Mouse (Mus musculus) cerebellum, adult 2 months (tissue): ENCODE measurements around the gene Bicra. TPM values are rescaled to one million over a fixed set of nuclear protein-coding genes. Genes with fewer than 3 reads are reported as not detected.

Experiments used
- DNase-seq, 2 experiments: peaks; one replicate each; pipeline ENCODE4 v3.0.0; 2021
- H3K27ac ChIP-seq: fragments of 200-500 bp; 2 replicates; pipeline ENCODE4 v1.5.1; 2012; ENCODE audit warnings: low read length, control low read depth, inconsistent platforms; ENCODE audit not compliant: insufficient read depth
- H3K27me3 ChIP-seq: fragments of 200-500 bp; 2 replicates; pipeline ENCODE4 v1.6.1; 2012; ENCODE audit warnings: inconsistent platforms, mild to moderate bottlenecking, low read length, moderate library complexity; ENCODE audit not compliant: control insufficient read depth, insufficient read depth
- H3K4me1 ChIP-seq: fragments of 200-500 bp; 2 replicates; pipeline ENCODE4 v1.6.1; 2011; ENCODE audit warnings: low read length; ENCODE audit not compliant: control insufficient read depth, insufficient read depth
- H3K4me3 ChIP-seq: fragments of 200-500 bp; replicated peaks from 2 replicates; pipeline ENCODE3; 2011; ENCODE audit warnings: mild to moderate bottlenecking, low read depth, low read length, control low read depth; ENCODE audit not compliant: insufficient read depth
- CTCF ChIP-seq: fragments of 200-500 bp; IDR thresholded peaks from 2 replicates; pipeline ENCODE4 v1.5.1; 2011; ENCODE audit warnings: low read depth, mild to moderate bottlenecking, control low read depth, low read length, moderate library complexity, borderline replicate concordance; ENCODE audit not compliant: insufficient read depth
- POLR2A ChIP-seq: fragments of 200-500 bp; IDR thresholded peaks from 2 replicates; pipeline ENCODE4 v1.6.1; 2011; ENCODE audit warnings: low read length, control low read depth, borderline replicate concordance; ENCODE audit not compliant: insufficient read depth
- WGBS: fragments of 180-500 bp; shearing (Covaris S2); methylation state at CpG from one replicate; pipeline ENCODE4 v1.1.7; 2018; 5-methylcytosine and 5-hydroxymethylcytosine counted together
- polyA plus RNA-seq: library from polyadenylated mRNA; depleted of rRNA; stranded (reverse); fragments of >200 nt; gene quantifications from 2 replicates; pipeline ENCODE4 v1.2.3, GENCODE M21; 2012

Gene Bicra
- polyA plus RNA-seq, 1 experiment = 12.3 TPM

DNA sequence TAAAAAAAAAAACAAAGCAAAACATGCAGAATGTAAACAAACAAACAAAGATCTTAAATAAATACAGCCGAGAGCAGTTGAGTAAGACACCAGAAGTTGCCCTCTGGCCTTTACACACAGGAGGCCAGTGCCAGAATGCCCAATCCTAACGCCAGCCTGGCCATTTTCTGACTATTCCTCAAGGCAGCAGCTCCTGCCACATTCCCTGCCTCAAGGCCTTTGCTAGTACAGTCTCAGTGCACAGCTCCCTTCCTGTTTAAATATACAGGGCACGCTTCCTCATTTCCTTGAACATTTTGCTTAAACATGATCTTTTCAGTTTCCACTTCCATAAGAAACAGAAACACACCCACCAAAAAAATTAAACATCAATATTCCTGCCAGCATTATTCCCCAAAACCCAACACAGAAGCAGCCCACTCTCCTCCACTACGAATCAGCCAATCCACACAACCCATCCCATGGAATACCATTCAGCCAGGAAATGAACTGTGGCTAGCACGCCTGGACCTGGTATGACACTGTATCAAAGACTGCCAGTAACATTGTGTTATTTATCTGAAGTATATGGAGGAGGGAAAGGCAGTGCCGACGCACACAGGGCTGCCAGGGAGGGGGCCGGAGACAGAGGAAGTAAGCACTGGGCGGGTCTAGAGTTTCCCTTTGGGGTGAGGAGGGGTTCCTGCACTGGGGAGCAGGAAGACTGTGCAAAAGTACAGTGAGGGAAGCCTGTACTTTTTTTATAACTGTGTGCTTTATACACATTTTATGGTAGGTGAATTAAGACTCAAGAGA is 29.5 kb downstream of the Bicra start:
- no peak overlapping the region for H3K27ac ChIP-seq
- no peaks in the 10 kb centered on the region for H3K27me3 ChIP-seq
- H3K4me3 ChIP-seq = no peak overlapping the region
- DNase-seq = no peak
- TF ChIP-seq CTCF (no peak), POLR2A (no peak)
- peaks cover 20% of the 10 kb centered on the region for H3K4me1 ChIP-seq
- WGBS = 79% methylated on average over 9 of the region's 9 CpGs

GRCm38 (mm10) chr7:16015384-16015783 is 32.3 kb downstream of the Bicra start:
- no peak for DNase-seq
- H3K27ac ChIP-seq = peak overlapping the region; percentile 51
- 30% methylated on average over 5 of the region's 5 CpGs for WGBS
- peaks cover 39% of the 10 kb centered on the region for H3K4me1 ChIP-seq
- TF ChIP-seq POLR2A (no peak), CTCF (no peak)
- no peak overlapping the region for H3K4me3 ChIP-seq
- no peaks in the 10 kb centered on the region for H3K27me3 ChIP-seq

- H3K4me3 ChIP-seq = no peak overlapping the region
- no peak for TF ChIP-seq POLR2A
- TF ChIP-seq CTCF = no peak
- H3K27ac ChIP-seq = peak overlapping the region; percentile 24; the same call in 1 of the 2 replicates
- H3K4me1 ChIP-seq = peaks cover 39% of the 10 kb centered on the region
- H3K27me3 ChIP-seq = no peaks in the 10 kb centered on the region
- 55% methylated on average over 8 of the region's 8 CpGs for WGBS
- peak; percentile 68 to 78 for DNase-seq
Measured at GRCm38 (mm10) chr7:16014521-16015175, 33.1 kb downstream of the Bicra start.

DNA sequence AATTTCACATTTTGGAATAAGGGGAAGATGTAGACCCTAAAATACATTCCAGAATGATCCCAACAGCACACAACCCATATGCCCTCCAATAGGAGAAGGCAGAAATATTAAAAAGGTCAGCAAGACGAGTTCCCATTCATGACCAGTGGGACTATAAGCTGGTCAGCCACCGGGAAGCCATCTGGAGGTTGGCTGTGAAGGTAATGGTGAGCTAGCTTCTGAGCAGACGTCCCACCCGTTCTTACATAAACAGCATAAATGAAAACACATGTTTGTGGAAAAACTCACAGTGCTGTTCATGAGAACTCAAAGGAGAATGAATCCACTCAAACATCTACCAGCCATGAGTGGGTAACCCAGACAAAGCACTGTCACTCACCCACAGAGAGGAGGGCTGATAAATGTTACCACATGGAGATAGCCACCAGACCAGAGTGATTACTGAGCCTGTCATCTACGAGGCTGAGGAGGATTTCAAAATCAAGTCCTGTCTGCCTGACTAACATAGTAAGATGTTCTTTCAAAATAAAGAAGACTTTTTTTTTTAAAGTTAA is 33.9 kb downstream of the Bicra start:
- DNase-seq = peak in 1 of 2 experiments; percentile 52
- H3K27ac ChIP-seq = peak overlapping the region; percentile 28; the same call in 1 of the 2 replicates
- no peaks in the 10 kb centered on the region for H3K27me3 ChIP-seq
- no peak overlapping the region for H3K4me3 ChIP-seq
- peaks cover 39% of the 10 kb centered on the region for H3K4me1 ChIP-seq
- no peak for TF ChIP-seq POLR2A
- no peak for TF ChIP-seq CTCF
- 10% methylated on average over 5 of the region's 5 CpGs for WGBS

DNA sequence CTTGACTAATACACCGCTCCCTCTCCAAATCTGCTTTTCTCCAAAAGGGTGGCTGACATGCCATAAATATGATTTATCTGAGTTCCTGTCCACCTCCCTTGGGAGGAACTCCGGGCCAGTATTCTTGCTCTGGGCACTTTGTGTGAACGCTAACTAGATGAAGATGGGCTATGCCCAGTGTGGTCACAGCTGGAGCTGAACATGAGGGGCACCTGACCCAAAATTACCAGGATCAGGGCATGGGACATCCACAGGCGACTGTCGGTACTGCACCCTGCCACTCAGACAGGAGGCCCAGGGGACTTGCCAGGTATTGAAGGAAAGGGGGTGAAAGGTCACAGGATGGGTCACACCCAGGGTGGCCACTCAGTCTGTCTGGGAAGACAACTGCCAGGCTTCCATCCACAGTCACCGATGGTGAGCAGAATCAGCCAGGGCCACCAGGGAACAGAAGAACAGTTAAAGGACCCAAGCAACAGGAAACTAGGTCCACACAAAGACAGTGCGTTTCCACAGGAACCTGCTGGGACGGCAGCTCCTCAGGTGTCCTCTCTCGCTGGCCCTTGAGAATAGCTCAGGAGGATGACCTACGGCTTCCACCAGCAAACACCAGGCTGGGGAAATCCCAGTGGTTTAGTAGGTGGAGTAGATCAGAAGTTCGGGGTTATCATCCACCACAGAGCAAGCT is 35.0 kb downstream of the Bicra start:
- 79% methylated on average over 11 of the region's 11 CpGs for WGBS
- no peak overlapping the region; the same call in 1 of the 2 replicates for H3K27ac ChIP-seq
- peaks cover 40% of the 10 kb centered on the region for H3K4me1 ChIP-seq
- no peak for DNase-seq
- no peak overlapping the region for H3K4me3 ChIP-seq
- no peaks in the 10 kb centered on the region for H3K27me3 ChIP-seq
- TF ChIP-seq CTCF (peak; percentile 43; the same call in 1 of the 2 replicates), POLR2A (no peak)

DNA sequence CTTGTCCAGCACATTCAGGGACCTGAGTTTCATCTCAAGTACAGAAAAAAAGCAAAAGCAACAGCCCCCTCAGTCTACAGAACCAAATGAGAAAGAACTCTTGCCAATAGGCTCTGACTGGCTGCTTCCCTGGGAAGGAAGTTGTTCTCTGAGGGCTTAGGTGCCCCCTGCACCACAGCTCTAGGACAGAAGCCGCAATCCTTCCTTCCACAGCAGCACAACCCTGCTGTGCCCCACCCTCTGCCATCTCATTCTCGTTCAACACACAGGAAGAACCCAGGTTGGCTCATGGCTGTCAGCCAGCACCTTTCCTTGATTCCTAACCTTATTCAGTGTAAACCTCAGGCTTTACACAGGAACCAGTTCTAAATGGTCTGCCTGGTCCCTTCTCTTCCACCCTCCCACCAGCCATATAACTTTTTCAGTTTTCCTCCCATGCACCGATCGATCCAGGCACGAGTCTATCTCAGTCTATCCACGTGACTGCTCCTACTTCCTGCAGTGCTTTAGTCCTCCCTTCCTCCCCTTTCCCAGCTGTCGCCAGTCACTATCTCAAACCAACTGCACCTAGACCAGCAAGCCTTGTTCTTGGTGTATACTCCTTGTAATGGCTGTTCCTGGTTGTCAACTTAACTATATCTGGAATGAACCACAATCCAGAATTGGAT is 36.2 kb downstream of the Bicra start:
- Histone ChIP-seq H3K4me1 (peaks cover 43% of the 10 kb centered on the region), H3K27ac (0 out of 2 replicates have a peak overlapping the region, but pooled peaks have one; percentile 19), H3K27me3 (no peaks in the 10 kb centered on the region), H3K4me3 (no peak overlapping the region)
- WGBS = 17% methylated on average over 7 of the region's 7 CpGs
- no peak for TF ChIP-seq CTCF
- no peak for TF ChIP-seq POLR2A
- DNase-seq = peak in 1 of 2 experiments; percentile 31

DNA sequence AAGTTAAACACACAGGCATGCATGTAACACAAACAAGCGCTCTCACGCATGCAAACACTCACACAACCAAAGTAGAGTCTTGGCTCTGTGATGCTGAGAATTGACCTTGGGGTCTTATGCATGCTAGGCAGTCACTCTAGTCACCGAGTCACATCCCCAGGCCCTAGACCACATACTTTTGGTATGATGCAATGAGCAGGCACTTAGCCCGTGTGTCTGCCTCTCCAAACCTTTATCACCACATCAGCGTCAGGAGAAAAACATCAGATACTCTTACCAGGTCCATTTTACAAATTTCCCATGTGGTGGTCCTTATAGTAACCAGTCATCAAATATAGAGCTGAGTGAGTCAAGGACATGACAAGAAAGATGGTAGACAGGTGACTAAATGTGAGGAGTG is 37.1 kb downstream of the Bicra start:
- WGBS = 92% methylated on average over 5 of the region's 5 CpGs
- TF ChIP-seq POLR2A = no peak
- no peak for TF ChIP-seq CTCF
- Histone ChIP-seq H3K27ac (no peak overlapping the region), H3K4me1 (peaks cover 42% of the 10 kb centered on the region), H3K4me3 (no peak overlapping the region), H3K27me3 (no peaks in the 10 kb centered on the region)
- no peak for DNase-seq
